Mouse (Mus musculus) testis, adult 2 months (tissue): ENCODE data around the gene St6galnac4.

Experiments
- CTCF ChIP-seq: fragments of 200-500 bp; IDR thresholded peaks from 2 replicates; pipeline ENCODE4 v1.5.1; 2012; ENCODE audit warnings: low read depth, mild to moderate bottlenecking, inconsistent platforms, low read length, moderate library complexity; ENCODE audit not compliant: control insufficient read depth, insufficient read depth, insufficient replicate concordance
- POLR2A ChIP-seq: fragments of 200-500 bp; IDR thresholded peaks from 2 replicates; pipeline ENCODE4 v1.6.1; 2012; ENCODE audit warnings: low read depth, mild to moderate bottlenecking, inconsistent platforms, low read length, moderate library complexity; ENCODE audit not compliant: control insufficient read depth

DNA sequence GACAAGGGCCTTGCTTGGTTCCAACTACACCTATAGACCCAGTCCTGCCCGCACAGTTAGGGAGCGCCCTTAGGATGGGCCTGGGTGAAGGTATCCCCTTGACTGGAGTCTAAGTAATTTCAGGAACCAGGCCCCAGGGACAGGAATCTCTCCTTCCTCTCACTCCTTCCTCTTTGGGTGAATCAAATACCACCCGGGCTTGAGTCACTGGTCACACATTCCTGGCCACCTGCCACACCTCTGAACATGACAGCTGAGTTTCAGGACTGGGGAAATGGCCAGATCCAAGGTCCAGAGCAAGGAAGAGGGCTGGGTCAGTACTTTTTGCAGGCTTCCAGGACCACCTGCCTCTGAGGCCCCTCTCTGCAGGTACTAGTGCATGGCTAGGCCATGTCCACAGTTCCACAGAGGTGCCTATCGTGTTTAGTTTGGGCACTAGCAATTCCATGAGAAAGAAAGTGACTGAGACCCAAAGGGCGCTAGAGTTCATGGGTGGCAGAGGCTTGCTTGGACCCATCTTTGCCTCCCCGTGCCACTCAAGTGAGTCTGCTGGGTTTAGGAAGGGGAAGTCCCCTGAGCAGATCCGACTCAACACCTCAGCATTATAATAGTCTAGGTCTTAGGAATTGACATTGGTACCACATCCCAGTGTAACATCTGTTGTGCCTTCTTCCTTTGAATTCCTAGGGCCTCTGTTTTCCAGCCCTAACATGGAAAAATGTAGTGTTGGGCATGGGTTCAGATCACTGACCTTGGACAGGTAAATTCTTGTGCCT, 38.7 kb upstream of the St6galnac4 start:
- TF ChIP-seq CTCF (no peak), POLR2A (no peak)
